Mouse (Mus musculus) heart, adult 2 months (tissue): ENCODE measurements around the gene Arl3.

Source experiments
- CTCF ChIP-seq: fragments of 200-600 bp; IDR thresholded peaks from 2 replicates; pipeline ENCODE4 v1.8.1; 2022; ENCODE audit warnings: antibody characterized with exemption, mild to moderate bottlenecking, moderate library complexity
- EP300 ChIP-seq: fragments of 200-500 bp; IDR thresholded peaks from 2 replicates; pipeline ENCODE4 v1.6.1; 2011; ENCODE audit warnings: low read depth, low read length, control low read depth; ENCODE audit not compliant: insufficient read depth

DNA sequence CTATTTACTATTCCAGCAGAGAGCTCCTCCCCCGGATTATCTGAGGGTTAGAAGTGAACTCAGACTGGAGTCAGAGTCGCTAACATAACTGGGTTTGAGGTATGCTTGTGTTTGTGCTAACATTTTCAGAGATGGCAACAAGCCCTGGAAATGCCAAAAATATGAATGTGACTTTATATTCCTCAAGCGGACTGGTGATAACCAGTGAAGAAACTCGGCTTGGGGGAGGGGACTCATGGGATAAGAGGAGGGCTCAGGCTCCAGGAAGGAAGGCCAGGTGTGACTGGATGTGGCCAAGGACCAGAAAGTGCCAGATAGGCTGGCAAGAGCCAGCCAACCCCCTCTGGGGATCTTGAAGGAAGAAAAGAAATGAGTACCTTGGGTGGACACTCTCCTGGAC lies 91.2 kb downstream of the Arl3 start:
- TF ChIP-seq CTCF, result no peak
- no peak for TF ChIP-seq EP300
